Mouse (Mus musculus): ENCODE data around the gene Agap1. TPM values are rescaled to one million over a fixed set of nuclear protein-coding genes. Genes with fewer than 3 reads are reported as not detected.

The Agap1 gene
- polyA plus RNA-seq, 1 experiment: 4.3 TPM

DNA sequence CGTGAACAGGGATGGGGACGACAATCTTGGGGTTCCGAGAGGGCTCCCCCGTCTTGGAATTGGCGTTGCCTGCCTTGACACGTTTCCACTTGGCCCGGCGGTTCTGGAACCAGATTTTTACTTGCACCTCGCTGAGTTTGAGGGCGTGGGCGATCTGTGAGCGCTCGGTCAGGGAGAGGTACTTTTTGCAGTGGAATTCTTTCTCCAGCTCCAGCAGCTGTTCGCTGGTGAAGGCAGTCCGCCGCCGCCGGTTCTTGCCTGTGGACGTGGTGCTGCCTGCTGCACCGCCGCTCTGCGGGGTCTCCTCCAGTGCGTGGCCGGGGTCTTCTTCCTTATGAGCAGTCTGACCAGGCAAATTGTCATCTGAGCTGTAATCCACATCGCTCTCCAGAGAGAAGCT lies 474.1 kb downstream of the Agap1 start:
- H3K4me3 ChIP-seq (ENCODE audit: control insufficient read depth, insufficient read depth, low read length): no peak overlapping the region
- no peak for DNase-seq
- peaks cover 6% of the 10 kb centered on the region; the same call in 1 of the 2 replicates for H3K4me1 ChIP-seq (replicated peaks; ENCODE audit: control insufficient read depth, insufficient read depth, low read length)
- WGBS: 82% methylated on average over 25 of the region's 25 CpGs
- no peak overlapping the region for H3K27ac ChIP-seq (ENCODE audit: control insufficient read depth, insufficient read depth, low read length)
- no peak for TF ChIP-seq POLR2A (IDR thresholded peaks at IDR 0.05; ENCODE audit: control insufficient read depth, extremely low read depth, insufficient read depth, low read length, poor library complexity)
- no peak for TF ChIP-seq CTCF (IDR thresholded peaks at IDR 0.05; ENCODE audit: borderline replicate concordance, control insufficient read depth, extremely low read depth, insufficient read depth, low read length, poor library complexity)
- peaks cover 6% of the 10 kb centered on the region; the same call in 1 of the 2 replicates for H3K27me3 ChIP-seq (ENCODE audit: control insufficient read depth, insufficient read depth, low read length)
- H3K36me3 ChIP-seq (ENCODE audit: control insufficient read depth, insufficient read depth, low read length): no peaks in the 10 kb centered on the region

DNA sequence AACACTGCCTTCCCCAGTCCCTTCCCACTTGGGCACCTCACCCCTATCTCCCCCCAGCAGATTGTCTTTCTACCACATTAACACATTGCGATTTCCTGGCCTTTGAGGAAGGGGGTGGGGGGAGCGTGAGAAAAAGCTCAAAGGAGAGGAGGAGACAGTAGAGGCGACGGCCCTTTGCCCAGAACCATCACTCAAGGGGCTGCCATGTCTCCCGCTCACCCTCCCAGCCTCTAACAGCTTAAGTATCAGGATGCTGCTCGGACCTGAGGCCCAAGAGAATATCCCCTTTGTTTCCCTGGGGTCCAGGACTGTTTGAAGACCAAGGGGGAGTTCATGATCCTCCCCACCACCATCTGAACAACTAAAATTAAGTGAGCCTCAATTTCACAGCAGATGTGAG lies 474.6 kb downstream of the Agap1 start:
- H3K4me3 ChIP-seq (ENCODE audit: control insufficient read depth, insufficient read depth, low read length): no peak overlapping the region
- no peak for TF ChIP-seq CTCF (IDR thresholded peaks at IDR 0.05; ENCODE audit: borderline replicate concordance, control insufficient read depth, extremely low read depth, insufficient read depth, low read length, poor library complexity)
- TF ChIP-seq POLR2A (IDR thresholded peaks at IDR 0.05; ENCODE audit: control insufficient read depth, extremely low read depth, insufficient read depth, low read length, poor library complexity): no peak
- DNase-seq: no peak
- peaks cover 6% of the 10 kb centered on the region; the same call in 1 of the 2 replicates for H3K27me3 ChIP-seq (ENCODE audit: control insufficient read depth, insufficient read depth, low read length)
- H3K27ac ChIP-seq (ENCODE audit: control insufficient read depth, insufficient read depth, low read length): no peak overlapping the region
- peaks cover 6% of the 10 kb centered on the region; the same call in 1 of the 2 replicates for H3K4me1 ChIP-seq (replicated peaks; ENCODE audit: control insufficient read depth, insufficient read depth, low read length)
- H3K36me3 ChIP-seq (ENCODE audit: control insufficient read depth, insufficient read depth, low read length): no peaks in the 10 kb centered on the region
- WGBS: 16% methylated on average over 6 of the region's 6 CpGs

DNA sequence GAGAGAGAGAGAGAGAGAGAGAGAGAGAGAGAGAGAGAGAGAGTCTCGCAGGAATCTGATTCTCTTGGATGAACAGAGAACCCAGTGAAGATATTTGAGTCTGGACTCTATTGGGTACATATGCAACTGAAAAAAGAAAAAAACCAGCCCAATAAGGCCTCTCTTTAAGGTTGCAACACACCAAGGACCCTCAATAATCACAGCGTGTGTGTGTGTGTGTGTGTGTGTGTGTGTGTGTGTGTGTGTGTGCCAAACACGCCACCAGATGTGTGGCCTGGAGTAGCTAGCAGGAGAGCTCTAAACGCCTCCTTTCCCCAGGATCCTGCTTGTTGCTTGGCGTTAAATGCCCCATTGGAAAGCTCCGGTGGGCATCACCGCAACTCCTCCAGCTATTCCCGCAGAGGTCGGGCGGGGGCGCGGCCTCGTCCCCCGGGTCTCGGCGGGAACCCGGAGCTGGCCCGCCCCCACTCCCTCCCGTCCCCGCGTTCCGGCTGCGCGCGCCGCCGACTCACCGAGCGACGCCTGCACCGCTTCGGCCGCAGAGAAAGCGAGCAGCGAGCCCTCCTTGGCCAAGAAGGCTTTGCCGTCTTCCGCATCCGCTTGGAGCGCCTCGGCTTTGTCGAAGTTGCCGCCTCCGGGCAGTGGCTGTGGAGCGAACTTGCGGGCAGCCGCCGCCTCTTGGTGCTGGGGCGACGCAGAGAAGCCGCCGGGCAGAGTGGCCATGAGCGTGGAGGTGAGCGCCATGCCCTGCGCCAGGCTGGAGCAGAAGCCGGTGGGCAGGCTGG lies 475.3 kb downstream of the Agap1 start:
- TF ChIP-seq POLR2A (IDR thresholded peaks at IDR 0.05; ENCODE audit: control insufficient read depth, extremely low read depth, insufficient read depth, low read length, poor library complexity): no peak
- no peak for TF ChIP-seq CTCF (IDR thresholded peaks at IDR 0.05; ENCODE audit: borderline replicate concordance, control insufficient read depth, extremely low read depth, insufficient read depth, low read length, poor library complexity)
- WGBS: 3% methylated on average over 50 of the region's 55 CpGs
- Histone ChIP-seq H3K4me3 (ENCODE audit: control insufficient read depth, insufficient read depth, low read length) (peak overlapping the region; percentile 7; the same call in 1 of the 2 replicates), H3K27me3 (ENCODE audit: control insufficient read depth, insufficient read depth, low read length) (peaks cover 5% of the 10 kb centered on the region; the same call in 1 of the 2 replicates), H3K4me1 (replicated peaks; ENCODE audit: control insufficient read depth, insufficient read depth, low read length) (peaks cover 6% of the 10 kb centered on the region; the same call in 1 of the 2 replicates), H3K36me3 (ENCODE audit: control insufficient read depth, insufficient read depth, low read length) (no peaks in the 10 kb centered on the region), H3K27ac (ENCODE audit: control insufficient read depth, insufficient read depth, low read length) (no peak overlapping the region)
- no peak for DNase-seq

DNA sequence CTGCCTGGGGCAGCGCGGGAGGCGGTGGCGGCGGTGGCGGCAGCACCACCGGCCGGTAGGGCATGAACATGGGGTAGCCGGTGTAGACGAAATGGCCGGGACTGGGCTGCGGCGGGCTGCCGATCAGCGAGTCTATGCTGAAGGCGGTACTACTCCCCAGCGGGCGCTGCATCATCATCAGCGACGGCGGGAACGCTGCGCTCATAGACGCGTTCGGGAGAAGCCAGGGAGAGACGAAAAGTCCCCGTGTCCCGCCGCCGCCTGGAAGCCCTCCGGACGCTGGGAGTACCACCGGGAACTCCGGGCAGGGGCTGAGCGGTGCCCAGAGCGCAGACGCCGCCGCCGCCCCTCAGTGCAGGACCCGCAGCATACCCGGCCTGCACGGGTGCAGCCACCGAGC lies 475.9 kb downstream of the Agap1 start:
- peak overlapping the region; percentile 7; the same call in 1 of the 2 replicates for H3K4me3 ChIP-seq (ENCODE audit: control insufficient read depth, insufficient read depth, low read length)
- WGBS: under 1% methylated on average over 45 of the region's 45 CpGs

DNA sequence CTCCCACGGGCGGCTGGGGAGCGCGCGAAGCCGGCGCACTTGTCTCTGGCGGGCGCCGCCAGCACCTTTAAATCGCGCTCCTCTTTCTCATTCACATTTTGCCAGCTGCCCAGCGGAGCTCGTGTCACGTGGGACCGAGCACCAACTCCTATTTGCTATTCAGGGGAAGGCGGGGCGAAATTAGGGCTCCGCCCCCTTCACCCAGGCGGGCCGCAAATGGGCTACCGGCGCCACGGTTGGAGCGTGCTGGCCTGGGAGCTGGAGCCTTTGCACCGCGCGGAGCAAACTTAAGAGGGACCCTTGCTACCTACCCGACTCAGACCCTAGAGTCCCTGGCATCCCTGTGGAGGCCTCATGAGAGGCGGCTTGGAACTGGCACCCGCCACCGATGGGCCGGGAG lies 476.5 kb downstream of the Agap1 start, which contains the start of gene Gbx2:
Gene Gbx2, minus strand, starts transcription at position 60 of the 400 bp plus-strand sequence.
- H3K4me1 ChIP-seq (replicated peaks; ENCODE audit: control insufficient read depth, insufficient read depth, low read length): peaks cover 6% of the 10 kb centered on the region; the same call in 1 of the 2 replicates
- 8% methylated on average over 33 of the region's 33 CpGs for WGBS
- no peak for DNase-seq
- peaks cover 5% of the 10 kb centered on the region; the same call in 1 of the 2 replicates for H3K27me3 ChIP-seq (ENCODE audit: control insufficient read depth, insufficient read depth, low read length)
- H3K27ac ChIP-seq (ENCODE audit: control insufficient read depth, insufficient read depth, low read length): no peak within 1 kb of the TSS
- peak within 1 kb of the TSS; percentile 7; the same call in 1 of the 2 replicates for H3K4me3 ChIP-seq (ENCODE audit: control insufficient read depth, insufficient read depth, low read length)
- no peaks in the 10 kb centered on the region for H3K36me3 ChIP-seq (ENCODE audit: control insufficient read depth, insufficient read depth, low read length)
- TF ChIP-seq POLR2A (IDR thresholded peaks at IDR 0.05; ENCODE audit: control insufficient read depth, extremely low read depth, insufficient read depth, low read length, poor library complexity) (no peak), CTCF (IDR thresholded peaks at IDR 0.05; ENCODE audit: borderline replicate concordance, control insufficient read depth, extremely low read depth, insufficient read depth, low read length, poor library complexity) (no peak)

More for the DNA sequence above, 475.9 kb downstream of the Agap1 start:
- Histone ChIP-seq H3K27ac (ENCODE audit: control insufficient read depth, insufficient read depth, low read length) (no peak overlapping the region), H3K4me1 (replicated peaks; ENCODE audit: control insufficient read depth, insufficient read depth, low read length) (peaks cover 6% of the 10 kb centered on the region; the same call in 1 of the 2 replicates), H3K36me3 (ENCODE audit: control insufficient read depth, insufficient read depth, low read length) (no peaks in the 10 kb centered on the region), H3K27me3 (ENCODE audit: control insufficient read depth, insufficient read depth, low read length) (peaks cover 5% of the 10 kb centered on the region; the same call in 1 of the 2 replicates)
- no peak for DNase-seq
- TF ChIP-seq POLR2A (IDR thresholded peaks at IDR 0.05; ENCODE audit: control insufficient read depth, extremely low read depth, insufficient read depth, low read length, poor library complexity) (no peak), CTCF (IDR thresholded peaks at IDR 0.05; ENCODE audit: borderline replicate concordance, control insufficient read depth, extremely low read depth, insufficient read depth, low read length, poor library complexity) (no peak)

DNA sequence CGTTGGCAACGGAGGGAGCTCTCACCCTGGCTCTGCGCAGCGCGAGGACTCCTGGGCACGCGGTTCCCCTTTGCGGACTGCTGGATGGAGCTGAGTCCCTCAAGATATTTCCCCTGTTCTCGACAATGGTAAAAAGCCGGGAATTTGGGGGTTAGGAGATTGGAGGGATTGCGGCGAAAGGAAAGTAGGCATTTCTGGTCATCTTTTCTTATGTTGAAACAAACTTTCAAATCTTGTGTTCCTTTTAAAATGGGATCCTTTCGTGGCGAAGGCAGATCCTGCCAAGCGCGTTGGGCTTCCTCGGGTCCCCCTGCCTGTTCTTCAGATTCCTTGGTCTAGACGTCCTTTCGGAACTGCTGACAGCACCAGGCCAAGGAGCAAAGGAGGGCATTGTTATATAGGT lies 477.4 kb downstream of the Agap1 start:
- WGBS: 87% methylated on average over 19 of the region's 19 CpGs
- Histone ChIP-seq H3K27ac (ENCODE audit: control insufficient read depth, insufficient read depth, low read length) (no peak overlapping the region), H3K4me3 (ENCODE audit: control insufficient read depth, insufficient read depth, low read length) (no peak overlapping the region), H3K27me3 (ENCODE audit: control insufficient read depth, insufficient read depth, low read length) (peaks cover 5% of the 10 kb centered on the region; the same call in 1 of the 2 replicates), H3K4me1 (replicated peaks; ENCODE audit: control insufficient read depth, insufficient read depth, low read length) (peaks cover 6% of the 10 kb centered on the region; the same call in 1 of the 2 replicates), H3K36me3 (ENCODE audit: control insufficient read depth, insufficient read depth, low read length) (no peaks in the 10 kb centered on the region)
- TF ChIP-seq POLR2A (IDR thresholded peaks at IDR 0.05; ENCODE audit: control insufficient read depth, extremely low read depth, insufficient read depth, low read length, poor library complexity) (no peak), CTCF (IDR thresholded peaks at IDR 0.05; ENCODE audit: borderline replicate concordance, control insufficient read depth, extremely low read depth, insufficient read depth, low read length, poor library complexity) (no peak)
- DNase-seq: no peak

Measured in thymus, adult 2 months (tissue).